Mouse (Mus musculus): ENCODE results near the gene Jak2.

- no peak for TF ChIP-seq CTCF (IDR thresholded peaks at IDR 0.05; ENCODE audit: borderline replicate concordance, insufficient read depth, low read depth, low read length)
- no peak for TF ChIP-seq POLR2A (IDR thresholded peaks at IDR 0.05; ENCODE audit: borderline replicate concordance, insufficient read depth, low read length)
Measured at GRCm38 (mm10) chr19:29226996-29227395, 24.6 kb upstream of the Jak2 start.

Data from cerebellum, adult 2 months (tissue).